Mouse (Mus musculus): ENCODE measurements at regions not wholly inside any gene's neighbourhood (a gene's known extent, or its start where the extent isn't known, plus 50 kb on each side); places are given as distances from the start of the nearest gene placed in this dataset.
A peak's percentile ranks its signal among the peaks of the same experiment; 100 is the strongest.

- WGBS = 45% methylated on average over 4 of the region's 4 CpGs
- Histone ChIP-seq H3K9me3 (ENCODE audit: control insufficient read depth, low read length) (no peaks in the 10 kb centered on the region), H3K36me3 (ENCODE audit: control insufficient read depth, insufficient read depth, low read length) (no peaks in the 10 kb centered on the region), H3K27ac (replicated peaks; ENCODE audit: low read depth, low read length) (peak overlapping the region; percentile 41; the same call in 1 of the 2 replicates), H3K4me3 (replicated peaks; ENCODE audit: low read depth, low read length) (no peak overlapping the region), H3K4me2 (ENCODE audit: low read length) (no peak overlapping the region), H3K27me3 (ENCODE audit: control insufficient read depth, insufficient read depth, low read length) (no peaks in the 10 kb centered on the region), H3K9ac (replicated peaks; ENCODE audit: low read length) (no peak overlapping the region), H3K4me1 (ENCODE audit: control insufficient read depth, insufficient read depth, low read length) (no peaks in the 10 kb centered on the region)
- peak; percentile 78; the same call in 1 of the 2 replicates for ATAC-seq (ENCODE audit: low FRiP score, low TSS enrichment)
- peak; percentile 58 for DNase-seq
Measured at GRCm38 (mm10) chr4:23843609-23844287, 652.5 kb upstream of the Mms22l start.

GRCm38 (mm10) chr4:23844288-23844971, 651.8 kb upstream of the Mms22l start:
- 66% methylated on average over 2 of the region's 2 CpGs for WGBS
- DNase-seq (no peak), ATAC-seq (ENCODE audit: low FRiP score, low TSS enrichment) (no peak)
- Histone ChIP-seq H3K4me3 (replicated peaks; ENCODE audit: low read depth, low read length) (no peak overlapping the region), H3K27ac (replicated peaks; ENCODE audit: low read depth, low read length) (peak overlapping the region; percentile 67), H3K4me2 (ENCODE audit: low read length) (no peak overlapping the region), H3K9me3 (ENCODE audit: control insufficient read depth, low read length) (no peaks in the 10 kb centered on the region), H3K4me1 (ENCODE audit: control insufficient read depth, insufficient read depth, low read length) (no peaks in the 10 kb centered on the region), H3K9ac (replicated peaks; ENCODE audit: low read length) (no peak overlapping the region), H3K36me3 (ENCODE audit: control insufficient read depth, insufficient read depth, low read length) (no peaks in the 10 kb centered on the region), H3K27me3 (ENCODE audit: control insufficient read depth, insufficient read depth, low read length) (no peaks in the 10 kb centered on the region)

GRCm38 (mm10) chr4:23845263-23845662, 651.0 kb upstream of the Mms22l start:
- Histone ChIP-seq H3K4me2 (ENCODE audit: low read length) (no peak overlapping the region), H3K4me1 (ENCODE audit: control insufficient read depth, insufficient read depth, low read length) (no peaks in the 10 kb centered on the region), H3K9me3 (ENCODE audit: control insufficient read depth, low read length) (no peaks in the 10 kb centered on the region), H3K27me3 (ENCODE audit: control insufficient read depth, insufficient read depth, low read length) (no peaks in the 10 kb centered on the region), H3K9ac (replicated peaks; ENCODE audit: low read length) (no peak overlapping the region), H3K27ac (replicated peaks; ENCODE audit: low read depth, low read length) (no peak overlapping the region), H3K4me3 (replicated peaks; ENCODE audit: low read depth, low read length) (no peak overlapping the region), H3K36me3 (ENCODE audit: control insufficient read depth, insufficient read depth, low read length) (no peaks in the 10 kb centered on the region)
- ATAC-seq (ENCODE audit: low FRiP score, low TSS enrichment) (no peak), DNase-seq (no peak)
- WGBS = 61% methylated on average over 5 of the region's 5 CpGs

- Histone ChIP-seq H3K36me3 (ENCODE audit: control insufficient read depth, insufficient read depth, low read length) (no peaks in the 10 kb centered on the region), H3K4me1 (ENCODE audit: control insufficient read depth, insufficient read depth, low read length) (no peaks in the 10 kb centered on the region), H3K4me3 (replicated peaks; ENCODE audit: low read depth, low read length) (no peak overlapping the region), H3K27me3 (ENCODE audit: control insufficient read depth, insufficient read depth, low read length) (no peaks in the 10 kb centered on the region), H3K27ac (replicated peaks; ENCODE audit: low read depth, low read length) (no peak overlapping the region), H3K4me2 (ENCODE audit: low read length) (no peak overlapping the region), H3K9ac (replicated peaks; ENCODE audit: low read length) (no peak overlapping the region), H3K9me3 (ENCODE audit: control insufficient read depth, low read length) (no peaks in the 10 kb centered on the region)
- DNase-seq (no peak), ATAC-seq (ENCODE audit: low FRiP score, low TSS enrichment) (no peak)
- WGBS = 86% methylated on average over 2 of the region's 2 CpGs
Measured at GRCm38 (mm10) chr4:23850640-23851039, 645.6 kb upstream of the Mms22l start.

- Histone ChIP-seq H3K4me1 (ENCODE audit: control insufficient read depth, insufficient read depth, low read length) (no peaks in the 10 kb centered on the region), H3K4me3 (replicated peaks; ENCODE audit: low read depth, low read length) (no peak overlapping the region), H3K9me3 (ENCODE audit: control insufficient read depth, low read length) (no peaks in the 10 kb centered on the region), H3K36me3 (ENCODE audit: control insufficient read depth, insufficient read depth, low read length) (no peaks in the 10 kb centered on the region), H3K27me3 (ENCODE audit: control insufficient read depth, insufficient read depth, low read length) (no peaks in the 10 kb centered on the region), H3K9ac (replicated peaks; ENCODE audit: low read length) (no peak overlapping the region), H3K27ac (replicated peaks; ENCODE audit: low read depth, low read length) (no peak overlapping the region), H3K4me2 (ENCODE audit: low read length) (no peak overlapping the region)
- DNase-seq = no peak
- 82% methylated on average over 3 of the region's 3 CpGs for WGBS
- ATAC-seq (ENCODE audit: low FRiP score, low TSS enrichment) = no peak
Measured at GRCm38 (mm10) chr4:23862437-23862836, 633.8 kb upstream of the Mms22l start.

GRCm38 (mm10) chr4:23880007-23880406, 616.2 kb upstream of the Mms22l start:
- H3K36me3 ChIP-seq (ENCODE audit: control insufficient read depth, insufficient read depth, low read length) = no peaks in the 10 kb centered on the region
- H3K4me1 ChIP-seq (ENCODE audit: control insufficient read depth, insufficient read depth, low read length) = no peaks in the 10 kb centered on the region
- no peak overlapping the region for H3K9ac ChIP-seq (replicated peaks; ENCODE audit: low read length)
- no peaks in the 10 kb centered on the region for H3K27me3 ChIP-seq (ENCODE audit: control insufficient read depth, insufficient read depth, low read length)
- WGBS = 89% methylated on average over 7 of the region's 7 CpGs
- H3K27ac ChIP-seq (replicated peaks; ENCODE audit: low read depth, low read length) = no peak overlapping the region
- H3K4me3 ChIP-seq (replicated peaks; ENCODE audit: low read depth, low read length) = no peak overlapping the region
- no peak overlapping the region for H3K4me2 ChIP-seq (ENCODE audit: low read length)
- no peaks in the 10 kb centered on the region for H3K9me3 ChIP-seq (ENCODE audit: control insufficient read depth, low read length)
- ATAC-seq (ENCODE audit: low FRiP score, low TSS enrichment) (no peak), DNase-seq (no peak)

- 2% methylated on average over 4 of the region's 4 CpGs for WGBS
- ATAC-seq (ENCODE audit: low FRiP score, low TSS enrichment) (peak; percentile 92), DNase-seq (peak; percentile 86)
- Histone ChIP-seq H3K4me1 (ENCODE audit: control insufficient read depth, insufficient read depth, low read length) (no peaks in the 10 kb centered on the region), H3K27me3 (ENCODE audit: control insufficient read depth, insufficient read depth, low read length) (no peaks in the 10 kb centered on the region), H3K9ac (replicated peaks; ENCODE audit: low read length) (no peak overlapping the region), H3K4me3 (replicated peaks; ENCODE audit: low read depth, low read length) (no peak overlapping the region), H3K27ac (replicated peaks; ENCODE audit: low read depth, low read length) (no peak overlapping the region), H3K4me2 (ENCODE audit: low read length) (no peak overlapping the region), H3K9me3 (ENCODE audit: control insufficient read depth, low read length) (no peaks in the 10 kb centered on the region), H3K36me3 (ENCODE audit: control insufficient read depth, insufficient read depth, low read length) (no peaks in the 10 kb centered on the region)
Measured at GRCm38 (mm10) chr4:23913396-23913795, 582.9 kb upstream of the Mms22l start.

GRCm38 (mm10) chr4:23913822-23914221, 582.4 kb upstream of the Mms22l start:
- ATAC-seq (ENCODE audit: low FRiP score, low TSS enrichment) (peak; percentile 55; the same call in 1 of the 2 replicates), DNase-seq (no peak)
- H3K27ac ChIP-seq (replicated peaks; ENCODE audit: low read depth, low read length) = 0 out of 2 replicates have a peak overlapping the region, but pooled peaks have one; percentile 9
- H3K4me1 ChIP-seq (ENCODE audit: control insufficient read depth, insufficient read depth, low read length) = no peaks in the 10 kb centered on the region
- no peak overlapping the region for H3K4me3 ChIP-seq (replicated peaks; ENCODE audit: low read depth, low read length)
- WGBS = 65% methylated on average over 4 of the region's 4 CpGs
- no peaks in the 10 kb centered on the region for H3K9me3 ChIP-seq (ENCODE audit: control insufficient read depth, low read length)
- no peaks in the 10 kb centered on the region for H3K36me3 ChIP-seq (ENCODE audit: control insufficient read depth, insufficient read depth, low read length)
- H3K27me3 ChIP-seq (ENCODE audit: control insufficient read depth, insufficient read depth, low read length) = no peaks in the 10 kb centered on the region
- no peak overlapping the region for H3K9ac ChIP-seq (replicated peaks; ENCODE audit: low read length)
- H3K4me2 ChIP-seq (ENCODE audit: low read length) = no peak overlapping the region

- Histone ChIP-seq H3K4me3 (replicated peaks; ENCODE audit: low read depth, low read length) (no peak overlapping the region), H3K4me1 (ENCODE audit: control insufficient read depth, insufficient read depth, low read length) (no peaks in the 10 kb centered on the region), H3K27ac (replicated peaks; ENCODE audit: low read depth, low read length) (no peak overlapping the region), H3K27me3 (ENCODE audit: control insufficient read depth, insufficient read depth, low read length) (no peaks in the 10 kb centered on the region), H3K9ac (replicated peaks; ENCODE audit: low read length) (no peak overlapping the region), H3K36me3 (ENCODE audit: control insufficient read depth, insufficient read depth, low read length) (no peaks in the 10 kb centered on the region), H3K9me3 (ENCODE audit: control insufficient read depth, low read length) (no peaks in the 10 kb centered on the region), H3K4me2 (ENCODE audit: low read length) (no peak overlapping the region)
- no peak for DNase-seq
- WGBS = 59% methylated on average over 7 of the region's 7 CpGs
- no peak for ATAC-seq (ENCODE audit: low FRiP score, low TSS enrichment)
Measured at GRCm38 (mm10) chr4:23914423-23914822, 581.8 kb upstream of the Mms22l start.
